Mouse (Mus musculus): ENCODE measurements around the gene Mknk2. TPM values are rescaled to one million over a fixed set of nuclear protein-coding genes. Genes with fewer than 3 reads are reported as not detected.

Mknk2 gene
- polyA plus RNA-seq, 1 experiment from 2014 or later, result 35.6 TPM

GRCm38 (mm10) chr10:80646936-80647335, 31.0 kb downstream of the Mknk2 start:
- Histone ChIP-seq H3K27ac (ENCODE audit: low read depth, low read length) (no peak overlapping the region), H3K9me3 (ENCODE audit: control insufficient read depth, low read length) (no peaks in the 10 kb centered on the region), H3K4me2 (ENCODE audit: low read length) (no peak overlapping the region)

DNA sequence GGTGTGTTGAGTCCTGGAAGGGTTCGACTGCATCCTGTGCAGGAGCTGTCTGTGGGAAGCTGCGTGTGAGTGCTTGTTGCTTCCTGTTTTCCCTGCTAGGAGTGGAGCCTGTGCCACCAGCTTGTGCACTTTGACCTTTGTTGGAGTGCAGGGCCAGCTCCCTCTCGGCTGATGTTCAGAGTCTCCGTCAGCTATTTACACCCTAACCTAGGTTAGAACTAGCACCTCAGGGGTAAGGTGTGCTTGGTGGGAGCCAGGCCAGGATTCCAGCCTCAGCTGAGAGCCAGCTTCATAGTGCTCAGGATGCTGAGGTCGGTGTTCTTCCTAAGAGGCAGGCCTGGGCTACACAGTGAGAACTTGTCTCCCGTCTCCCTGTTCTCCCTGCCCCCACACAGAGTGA, 42.6 kb downstream of the Mknk2 start:
- ATAC-seq, result no peak
- WGBS, result 93% methylated on average over 6 of the region's 6 CpGs

More at GRCm38 (mm10) chr10:80646936-80647335, 31.0 kb downstream of the Mknk2 start:
- WGBS, result 94% methylated on average over 10 of the region's 10 CpGs
- no peak for ATAC-seq
- peaks cover 45% of the 10 kb centered on the region for H3K36me3 ChIP-seq (ENCODE audit: control insufficient read depth, insufficient read depth, low read length)
- no peaks in the 10 kb centered on the region for H3K4me1 ChIP-seq (ENCODE audit: control insufficient read depth, insufficient read depth, low read depth, low read length)
- no peaks in the 10 kb centered on the region for H3K27me3 ChIP-seq (replicated peaks; ENCODE audit: control insufficient read depth, insufficient read depth, low read length)
- no peak overlapping the region for H3K9ac ChIP-seq (ENCODE audit: low read depth, low read length)
- H3K4me3 ChIP-seq (ENCODE audit: low read length), result no peak overlapping the region

GRCm38 (mm10) chr10:80628925-80629324, 49.0 kb downstream of the Mknk2 start:
- WGBS, result 77% methylated on average over 9 of the region's 9 CpGs
- Histone ChIP-seq H3K4me2 (ENCODE audit: low read length) (no peak overlapping the region), H3K9ac (ENCODE audit: low read depth, low read length) (no peak overlapping the region), H3K27ac (ENCODE audit: low read depth, low read length) (no peak overlapping the region), H3K4me3 (ENCODE audit: low read length) (no peak overlapping the region), H3K4me1 (ENCODE audit: control insufficient read depth, insufficient read depth, low read depth, low read length) (peaks cover 15% of the 10 kb centered on the region), H3K27me3 (replicated peaks; ENCODE audit: control insufficient read depth, insufficient read depth, low read length) (no peaks in the 10 kb centered on the region), H3K9me3 (ENCODE audit: control insufficient read depth, low read length) (no peaks in the 10 kb centered on the region), H3K36me3 (ENCODE audit: control insufficient read depth, insufficient read depth, low read length) (no peaks in the 10 kb centered on the region; the same call in 1 of the 2 replicates)
- no peak for ATAC-seq

More for the DNA sequence above, 42.6 kb downstream of the Mknk2 start:
- H3K9me3 ChIP-seq (ENCODE audit: control insufficient read depth, low read length), result no peaks in the 10 kb centered on the region
- peaks cover 49% of the 10 kb centered on the region for H3K36me3 ChIP-seq (ENCODE audit: control insufficient read depth, insufficient read depth, low read length)
- no peaks in the 10 kb centered on the region for H3K27me3 ChIP-seq (replicated peaks; ENCODE audit: control insufficient read depth, insufficient read depth, low read length)
- no peak overlapping the region for H3K4me3 ChIP-seq (ENCODE audit: low read length)
- H3K9ac ChIP-seq (ENCODE audit: low read depth, low read length), result no peak overlapping the region
- no peaks in the 10 kb centered on the region for H3K4me1 ChIP-seq (ENCODE audit: control insufficient read depth, insufficient read depth, low read depth, low read length)
- H3K27ac ChIP-seq (ENCODE audit: low read depth, low read length), result no peak overlapping the region
- no peak overlapping the region for H3K4me2 ChIP-seq (ENCODE audit: low read length)

- H3K36me3 ChIP-seq (ENCODE audit: control insufficient read depth, insufficient read depth, low read length), result no peaks in the 10 kb centered on the region; the same call in 1 of the 2 replicates
- no peak overlapping the region for H3K4me3 ChIP-seq (ENCODE audit: low read length)
- H3K9ac ChIP-seq (ENCODE audit: low read depth, low read length), result no peak overlapping the region
- H3K9me3 ChIP-seq (ENCODE audit: control insufficient read depth, low read length), result no peaks in the 10 kb centered on the region
- no peak overlapping the region for H3K4me2 ChIP-seq (ENCODE audit: low read length)
- H3K27me3 ChIP-seq (replicated peaks; ENCODE audit: control insufficient read depth, insufficient read depth, low read length), result no peaks in the 10 kb centered on the region
- H3K27ac ChIP-seq (ENCODE audit: low read depth, low read length), result no peak overlapping the region
- no peak for ATAC-seq
- H3K4me1 ChIP-seq (ENCODE audit: control insufficient read depth, insufficient read depth, low read depth, low read length), result peaks cover 24% of the 10 kb centered on the region
- 67% methylated on average over 1 of the region's 2 CpGs for WGBS
These were observed 50.2 kb downstream of the Mknk2 start for GRCm38 (mm10) chr10:80627685-80628084.

DNA sequence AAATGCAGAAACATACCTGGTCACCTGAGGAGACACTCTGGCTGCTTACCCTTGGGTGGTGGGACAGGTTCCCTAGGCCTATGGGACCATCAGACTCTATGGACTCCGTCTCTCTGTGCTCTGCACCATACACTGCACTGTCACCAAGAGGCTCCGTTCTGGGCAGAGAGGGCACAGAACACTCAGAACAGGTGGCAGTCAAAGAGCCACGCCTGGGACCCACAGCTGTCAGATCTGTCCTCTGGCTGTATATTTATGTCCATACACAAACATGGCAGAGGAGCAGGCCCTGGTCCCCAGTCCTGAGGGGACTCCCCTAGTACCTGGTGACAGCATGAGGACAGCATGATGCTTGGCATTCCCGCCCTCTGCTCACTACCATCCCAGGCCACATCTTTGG, 52.1 kb downstream of the Mknk2 start:
- no peaks in the 10 kb centered on the region for H3K9me3 ChIP-seq (ENCODE audit: control insufficient read depth, low read length)
- H3K4me2 ChIP-seq (ENCODE audit: low read length), result no peak overlapping the region
- H3K36me3 ChIP-seq (ENCODE audit: control insufficient read depth, insufficient read depth, low read length), result no peaks in the 10 kb centered on the region; the same call in 1 of the 2 replicates
- H3K27me3 ChIP-seq (replicated peaks; ENCODE audit: control insufficient read depth, insufficient read depth, low read length), result no peaks in the 10 kb centered on the region
- no peak overlapping the region for H3K9ac ChIP-seq (ENCODE audit: low read depth, low read length)
- no peak overlapping the region for H3K27ac ChIP-seq (ENCODE audit: low read depth, low read length)
- peaks cover 31% of the 10 kb centered on the region for H3K4me1 ChIP-seq (ENCODE audit: control insufficient read depth, insufficient read depth, low read depth, low read length)
- H3K4me3 ChIP-seq (ENCODE audit: low read length), result no peak overlapping the region
- WGBS, result 90% methylated on average over 4 of the region's 4 CpGs
- no peak for ATAC-seq

GRCm38 (mm10) chr10:80623457-80624191, 54.3 kb downstream of the Mknk2 start:
- WGBS, result 15% methylated on average over 15 of the region's 15 CpGs
- peak overlapping the region; percentile 99 for H3K4me2 ChIP-seq (ENCODE audit: low read length)
- H3K27ac ChIP-seq (ENCODE audit: low read depth, low read length), result peak overlapping the region; percentile 90
- no peaks in the 10 kb centered on the region for H3K36me3 ChIP-seq (ENCODE audit: control insufficient read depth, insufficient read depth, low read length)
- ATAC-seq, result no peak
- no peaks in the 10 kb centered on the region for H3K27me3 ChIP-seq (replicated peaks; ENCODE audit: control insufficient read depth, insufficient read depth, low read length)
- peaks cover 31% of the 10 kb centered on the region for H3K4me1 ChIP-seq (ENCODE audit: control insufficient read depth, insufficient read depth, low read depth, low read length)
- H3K9ac ChIP-seq (ENCODE audit: low read depth, low read length), result peak overlapping the region; percentile 96
- H3K4me3 ChIP-seq (ENCODE audit: low read length), result peak overlapping the region; percentile 89
- no peaks in the 10 kb centered on the region for H3K9me3 ChIP-seq (ENCODE audit: control insufficient read depth, low read length)

- peak within 1 kb of the TSS; percentile 99 for H3K4me2 ChIP-seq (ENCODE audit: low read length)
- H3K4me1 ChIP-seq (ENCODE audit: control insufficient read depth, insufficient read depth, low read depth, low read length), result peaks cover 31% of the 10 kb centered on the region
- peak within 1 kb of the TSS; percentile 89 for H3K4me3 ChIP-seq (ENCODE audit: low read length)
- under 1% methylated on average over 43 of the region's 85 CpGs for WGBS
- H3K36me3 ChIP-seq (ENCODE audit: control insufficient read depth, insufficient read depth, low read length), result no peaks in the 10 kb centered on the region
- peak within 1 kb of the TSS; percentile 96 for H3K9ac ChIP-seq (ENCODE audit: low read depth, low read length)
- peak within 1 kb of the TSS; percentile 92 for H3K27ac ChIP-seq (ENCODE audit: low read depth, low read length)
- ATAC-seq, result no peak; the same call in 1 of the 2 replicates
- H3K9me3 ChIP-seq (ENCODE audit: control insufficient read depth, low read length), result no peaks in the 10 kb centered on the region
- no peaks in the 10 kb centered on the region for H3K27me3 ChIP-seq (replicated peaks; ENCODE audit: control insufficient read depth, insufficient read depth, low read length)
These were observed 55.1 kb downstream of the Mknk2 start, which contains the start of gene Csnk1g2 for GRCm38 (mm10) chr10:80622661-80623456. Gene Csnk1g2, plus strand, starts transcription at chr10:80622838.

DNA sequence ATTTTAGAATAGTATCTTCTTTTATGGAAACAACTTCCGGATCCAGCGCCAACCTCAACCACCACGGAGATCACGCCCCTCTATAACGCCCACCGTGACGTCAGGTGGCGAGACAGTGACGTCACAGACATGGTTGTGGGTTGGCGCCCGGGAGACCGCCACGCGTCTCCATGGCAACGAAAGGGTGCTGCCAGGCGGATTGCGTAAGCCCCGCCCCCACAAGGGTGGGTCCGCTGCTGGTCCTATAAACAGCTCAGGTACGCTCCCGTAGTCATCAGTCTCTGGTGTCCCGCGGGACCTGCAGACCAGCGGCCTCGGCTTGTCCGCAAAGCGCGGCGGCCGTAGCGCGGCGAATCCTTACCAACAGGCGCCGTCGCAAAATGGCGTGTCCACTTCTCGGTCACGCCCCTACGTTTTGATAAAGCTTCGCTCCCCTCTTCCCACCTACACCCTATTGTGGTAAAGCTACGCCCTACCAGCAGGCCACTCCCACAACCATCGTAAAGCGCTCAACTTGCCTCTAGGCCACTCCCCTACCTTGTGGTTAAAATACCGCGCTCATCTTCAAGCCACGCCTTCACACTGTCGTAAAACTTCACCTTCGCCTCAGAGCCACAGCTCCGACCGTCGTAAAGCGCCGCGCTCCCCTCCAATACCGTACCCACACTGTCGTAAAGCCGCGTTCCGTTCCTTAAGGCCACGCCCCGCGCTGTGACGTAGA, 55.8 kb downstream of the Mknk2 start:
- Histone ChIP-seq H3K36me3 (ENCODE audit: control insufficient read depth, insufficient read depth, low read length) (no peaks in the 10 kb centered on the region), H3K4me2 (ENCODE audit: low read length) (peak overlapping the region; percentile 70), H3K4me3 (ENCODE audit: low read length) (peak overlapping the region; percentile 89), H3K9ac (ENCODE audit: low read depth, low read length) (peak overlapping the region; percentile 49), H3K27ac (ENCODE audit: low read depth, low read length) (peak overlapping the region; percentile 92), H3K27me3 (replicated peaks; ENCODE audit: control insufficient read depth, insufficient read depth, low read length) (no peaks in the 10 kb centered on the region), H3K4me1 (ENCODE audit: control insufficient read depth, insufficient read depth, low read depth, low read length) (peaks cover 28% of the 10 kb centered on the region), H3K9me3 (ENCODE audit: control insufficient read depth, low read length) (no peaks in the 10 kb centered on the region)
- WGBS, result 0% methylated on average over 64 of the region's 64 CpGs
- peak; percentile 97 for ATAC-seq

DNA sequence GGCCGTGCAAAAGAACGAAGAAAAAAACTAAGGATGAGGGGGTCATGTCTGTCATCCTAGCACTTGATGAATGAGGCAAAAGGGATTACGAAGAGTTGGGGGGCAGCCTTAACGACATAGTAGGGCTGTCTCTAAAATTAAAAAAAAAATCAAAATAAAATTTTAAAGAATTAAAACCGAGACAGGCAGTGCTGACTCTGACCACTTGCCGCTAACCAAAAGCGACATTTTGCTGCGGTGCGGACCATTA, 56.3 kb downstream of the Mknk2 start:
- H3K4me2 ChIP-seq (ENCODE audit: low read length), result peak overlapping the region; percentile 70
- under 1% methylated on average over 9 of the region's 9 CpGs for WGBS
- H3K27ac ChIP-seq (ENCODE audit: low read depth, low read length), result peak overlapping the region; percentile 92
- H3K9ac ChIP-seq (ENCODE audit: low read depth, low read length), result peak overlapping the region; percentile 49
- peak overlapping the region; percentile 89 for H3K4me3 ChIP-seq (ENCODE audit: low read length)
- H3K9me3 ChIP-seq (ENCODE audit: control insufficient read depth, low read length), result no peaks in the 10 kb centered on the region
- peaks cover 28% of the 10 kb centered on the region for H3K4me1 ChIP-seq (ENCODE audit: control insufficient read depth, insufficient read depth, low read depth, low read length)
- no peaks in the 10 kb centered on the region for H3K27me3 ChIP-seq (replicated peaks; ENCODE audit: control insufficient read depth, insufficient read depth, low read length)
- H3K36me3 ChIP-seq (ENCODE audit: control insufficient read depth, insufficient read depth, low read length), result no peaks in the 10 kb centered on the region
- ATAC-seq, result no peak
